13 mouse cellular contexts compared by ENCODE assay signal in genomic region chr1:34127714-34128474, GRCm38 (mm10).
DNase-seq lines count a peak whose midpoint lies in the region; ATAC-seq lines count a peak whose summit lies in the region.
"Had no signal": no experiment of that assay in that cellular context is flagged by ENCODE, and none has a peak within 500 bp of the region (broad histone marks: within the 10 kb centered on the region; RNA-seq: fewer than 3 reads in every experiment).

No protein-coding gene starts in this region.

- no peak; the same call in 1 of the 2 replicates for ATAC-seq in heart, embryonic 14.5 days (ENCODE audit: insufficient number of reproducible peaks, insufficient read depth, low FRiP score, low read depth)
- ATAC-seq in liver, embryonic 12.5 days: 0 out of 2 replicates have a peak, but pooled peaks have one; percentile 40
- ATAC-seq in granulocyte monocyte progenitor cell, adult 5-6 weeks (replicated peaks; ENCODE audit: poor library complexity, severe bottlenecking): no peak
- ATAC-seq: midbrain, embryonic 16.5 days had no signal

- H3K9ac ChIP-seq in heart, embryonic 14.5 days (ENCODE audit: low read length): peak overlapping the region; percentile 32; the same call in 1 of the 2 replicates
- no peak overlapping the region for H3K9ac ChIP-seq in liver, embryonic 12.5 days
- H3K9ac ChIP-seq: limb, embryonic 12.5 days had no signal

- 54% methylated on average over 15 of the region's 15 CpGs for WGBS in heart, embryonic 14.5 days
- WGBS in liver, embryonic 12.5 days (ENCODE audit: insufficient replicate concordance): 54% methylated on average over 15 of the region's 15 CpGs

- H3K27ac ChIP-seq in heart, embryonic 14.5 days (replicated peaks in 1 of 2; ENCODE audit: control insufficient read depth in 1 of 2, insufficient read depth in 1 of 2, low read depth in 2 of 2, low read length in 2 of 2): peak overlapping the region; percentile 68 to 91
- H3K27ac ChIP-seq in liver, embryonic 12.5 days: no peak overlapping the region
- H3K27ac ChIP-seq: limb, embryonic 12.5 days; stomach, postnatal 0 days had no signal

- no peak overlapping the region for H3K4me2 ChIP-seq in heart, embryonic 14.5 days (ENCODE audit: low read length)
- no peak overlapping the region for H3K4me2 ChIP-seq in liver, embryonic 12.5 days
- H3K4me2 ChIP-seq: limb, embryonic 12.5 days had no signal

- H3K27me3 ChIP-seq in heart, embryonic 14.5 days (ENCODE audit: control insufficient read depth, insufficient read depth, low read length): no peaks in the 10 kb centered on the region
- no peaks in the 10 kb centered on the region for H3K27me3 ChIP-seq in liver, embryonic 12.5 days (replicated peaks)
- H3K27me3 ChIP-seq: limb, embryonic 12.5 days had no signal

- H3K4me3 ChIP-seq in heart, embryonic 14.5 days (ENCODE audit: control insufficient read depth in 1 of 2, insufficient read depth in 1 of 2, low read depth in 1 of 2, low read length in 2 of 2): no peak overlapping the region
- no peak overlapping the region for H3K4me3 ChIP-seq in liver, embryonic 12.5 days
- H3K4me3 ChIP-seq: limb, embryonic 12.5 days had no signal

- no peaks in the 10 kb centered on the region for H3K36me3 ChIP-seq in heart, embryonic 14.5 days (ENCODE audit: control insufficient read depth, insufficient read depth, low read length)
- H3K36me3 ChIP-seq in liver, embryonic 12.5 days: no peaks in the 10 kb centered on the region

- no peaks in the 10 kb centered on the region for H3K9me3 ChIP-seq in heart, embryonic 14.5 days (ENCODE audit: control insufficient read depth, low read length)
- H3K9me3 ChIP-seq in liver, embryonic 12.5 days (replicated peaks): no peaks in the 10 kb centered on the region
- H3K9me3 ChIP-seq: limb, embryonic 12.5 days had no signal

- H3K4me1 ChIP-seq in heart, embryonic 14.5 days (ENCODE audit: control insufficient read depth in 2 of 2, insufficient read depth in 2 of 2, low read length in 2 of 2): peaks cover 32 to 76% of the 10 kb centered on the region in 2 experiments
- H3K4me1 ChIP-seq in liver, embryonic 12.5 days: no peaks in the 10 kb centered on the region

- no peak for DNase-seq in heart, adult 18-20 months
- DNase-seq in liver (no peak), ES-CJ7 (ENCODE audit: low read depth, low spot score) (peak; percentile 63), ZHBTc4 (ENCODE audit: low read depth, low spot score) (peak; percentile 86)
- DNase-seq: cerebellum, adult 11-12 months; kidney, adult 9 months; retina, postnatal 1 day had no signal

Comparison
In these comparisons a context has a peak if more than half of its experiments do, and no peak if none do; other contexts are left out.
1. DNase-seq: peak in ES-CJ7 (single experiment) and ZHBTc4 (single experiment); none in heart, adult 18-20 months (0 of 2) and liver (single experiment).